Mouse (Mus musculus) kidney, postnatal 14 days (tissue): ENCODE data around the gene Setd6.

Source experiments
- DNase-seq: peaks from one replicate; pipeline ENCODE4 v3.0.0; 2022; ENCODE audit warnings: mixed read lengths

Gene Setd6

DNA sequence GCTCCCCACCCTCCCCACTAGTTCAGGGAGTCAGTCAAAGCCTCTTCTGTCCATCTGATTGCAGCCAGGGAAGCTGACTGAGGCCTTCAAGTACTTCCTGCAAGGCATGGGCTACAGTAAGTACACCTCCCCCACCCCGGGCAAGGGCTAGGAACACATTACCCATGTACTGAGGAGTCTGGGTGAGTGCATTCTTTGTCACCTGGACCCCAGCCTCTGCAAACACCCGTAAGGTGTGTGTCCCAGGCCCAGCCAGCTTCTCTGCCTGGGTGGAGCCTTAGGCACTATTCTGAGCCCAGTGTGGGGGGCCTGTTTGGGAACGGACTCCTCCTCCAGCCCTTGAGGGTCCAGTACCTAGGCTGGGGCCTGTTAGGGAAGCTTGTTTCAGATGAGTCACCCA lies 4.7 kb upstream of the Setd6 start:
- DNase-seq = no peak

DNA sequence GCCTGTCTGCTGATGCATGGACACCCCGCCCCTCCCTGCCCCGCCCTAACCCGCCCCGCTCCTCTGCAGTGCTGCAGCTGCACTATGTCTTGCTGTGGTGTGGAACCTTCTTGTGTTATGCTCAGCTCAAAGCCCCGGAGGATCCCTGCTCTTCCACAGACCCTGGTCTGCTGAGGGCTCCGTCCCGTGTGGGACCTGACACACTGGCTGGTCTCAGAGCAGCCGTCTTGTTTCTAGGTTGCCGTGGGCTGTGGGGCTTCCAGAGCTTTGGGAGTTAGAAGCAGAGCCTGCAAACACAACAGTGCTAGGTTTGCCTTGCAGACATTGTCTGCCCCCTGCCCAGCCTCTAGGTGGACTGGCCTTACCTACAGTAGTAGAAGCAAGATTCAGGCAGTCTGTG lies 3.3 kb upstream of the Setd6 start:
- no peak for DNase-seq

DNA sequence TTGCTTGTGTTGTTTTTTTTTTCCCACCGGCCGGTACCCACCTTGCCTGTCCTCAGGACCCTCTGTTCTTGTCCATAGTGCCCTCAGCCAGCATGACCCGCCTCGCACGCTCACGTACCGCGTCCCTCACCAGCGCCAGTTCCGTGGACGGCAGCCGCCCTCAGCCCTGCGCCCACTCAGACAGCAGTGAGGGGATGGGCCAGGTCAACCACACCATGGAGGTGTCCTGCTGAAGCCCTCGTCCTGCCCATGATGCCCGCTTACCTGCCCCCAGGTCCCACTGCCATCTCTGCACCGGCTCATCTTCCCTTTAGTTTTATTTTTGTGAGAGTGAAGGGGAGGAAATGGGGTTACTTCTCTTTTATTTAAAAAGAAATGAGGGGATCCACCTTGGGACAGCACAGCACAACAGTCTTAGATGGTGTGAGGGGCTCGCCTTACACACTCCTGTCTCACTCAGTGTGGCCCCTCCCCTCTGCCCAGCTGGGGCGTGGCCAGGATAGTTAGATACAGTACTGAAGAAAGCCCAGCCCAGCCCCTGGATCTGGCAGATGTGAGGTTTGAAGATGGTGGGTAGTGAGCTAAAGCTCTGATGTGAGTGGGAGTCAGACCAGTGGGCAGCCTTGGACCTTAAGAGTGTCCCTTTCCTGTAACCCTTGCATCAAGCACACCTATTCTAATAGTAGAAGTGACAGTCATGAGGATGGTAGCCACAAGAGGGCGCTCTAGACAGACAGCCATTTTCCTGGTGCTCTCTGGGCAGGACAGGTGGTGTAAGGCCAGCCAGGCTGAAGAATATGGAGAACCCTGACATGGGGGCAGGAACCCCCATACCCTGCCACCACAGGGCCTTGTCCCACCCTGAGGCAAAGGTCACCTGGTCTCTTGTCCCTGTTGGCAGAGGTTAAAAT lies 2.3 kb upstream of the Setd6 start:
- DNase-seq = peak; percentile 73

DNA sequence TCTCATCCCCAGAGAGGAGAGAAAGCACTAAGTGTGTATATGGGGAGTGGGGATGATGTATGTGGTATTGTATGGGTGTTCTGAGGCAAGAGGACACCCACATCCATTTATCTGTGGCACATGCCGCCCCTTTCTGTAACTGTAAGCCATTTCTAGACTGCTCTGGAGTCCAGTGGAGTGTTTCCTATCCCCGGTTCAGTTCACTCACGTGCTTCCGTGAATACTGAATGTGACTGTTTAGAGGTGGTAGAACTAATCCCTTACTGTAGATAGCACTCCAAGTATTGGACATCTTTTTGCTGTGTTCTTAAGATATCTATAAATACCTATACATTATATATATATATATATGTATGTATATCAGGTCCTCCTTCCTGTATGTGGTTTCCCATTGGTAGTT lies 1.3 kb upstream of the Setd6 start:
- no peak for DNase-seq

DNA sequence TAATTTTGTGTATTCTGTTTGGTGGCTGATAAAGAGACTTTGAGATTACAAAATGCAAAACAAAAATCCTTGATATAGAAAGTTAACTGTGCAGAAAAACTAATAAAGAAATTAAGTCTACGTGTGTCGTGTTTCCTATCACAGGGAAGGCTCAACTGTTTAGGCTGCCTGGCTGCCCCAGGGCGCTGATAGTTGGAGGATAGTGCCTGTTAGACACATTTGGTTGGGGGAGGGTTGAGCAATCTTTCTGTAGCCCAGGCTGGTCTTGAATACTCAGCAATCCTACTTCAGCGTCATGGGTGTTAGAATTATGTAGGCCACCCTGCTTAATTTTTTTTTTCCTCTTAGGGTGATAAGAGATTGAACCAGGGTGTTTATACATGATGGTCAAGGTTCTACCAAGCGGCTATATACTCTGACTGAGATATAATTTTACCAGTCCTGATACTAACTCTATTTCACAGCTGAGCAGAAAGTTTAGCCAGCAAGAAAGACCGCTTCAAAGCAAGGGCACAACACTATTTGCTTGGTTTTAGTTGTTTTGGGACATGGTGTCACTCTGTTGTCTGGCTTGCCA lies 756 bp upstream of the Setd6 start:
- DNase-seq = no peak

DNA sequence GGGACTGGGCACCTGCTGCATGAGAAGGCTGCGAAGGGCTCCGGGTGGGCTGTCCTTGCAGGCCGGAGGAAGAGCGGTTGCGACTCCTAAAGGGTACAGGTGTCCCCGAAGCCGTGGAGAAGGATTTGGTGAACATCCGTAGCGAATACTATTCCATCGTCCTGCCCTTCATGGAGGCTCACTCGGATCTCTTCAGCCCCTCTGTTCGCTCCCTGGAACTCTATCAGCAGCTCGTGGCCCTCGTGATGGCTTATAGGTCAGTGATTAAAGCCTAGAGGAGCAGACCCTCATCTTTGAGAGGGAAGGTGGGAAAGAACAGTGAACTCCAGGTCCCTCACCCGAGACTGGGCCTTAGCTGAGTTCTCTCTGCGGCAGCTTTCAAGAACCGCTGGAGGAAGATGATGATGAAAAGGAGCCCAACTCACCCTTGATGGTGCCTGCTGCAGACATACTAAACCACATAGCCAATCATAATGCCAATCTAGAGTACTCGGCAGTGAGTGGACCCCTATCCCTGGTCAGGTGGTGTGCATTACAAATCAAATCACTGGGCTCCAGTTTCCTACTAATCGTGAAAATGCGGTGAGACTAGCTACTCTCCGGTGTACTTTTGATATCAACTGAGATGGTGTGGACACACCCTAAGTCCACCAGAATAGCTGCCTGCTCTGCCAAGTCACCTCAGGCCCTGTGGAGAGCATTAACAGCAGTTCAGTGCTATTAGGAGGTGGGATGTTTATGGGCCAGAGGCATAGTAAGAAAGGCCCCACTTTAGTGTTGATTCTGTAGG lies 1.1 kb downstream of the Setd6 start:
- DNase-seq = no peak

DNA sequence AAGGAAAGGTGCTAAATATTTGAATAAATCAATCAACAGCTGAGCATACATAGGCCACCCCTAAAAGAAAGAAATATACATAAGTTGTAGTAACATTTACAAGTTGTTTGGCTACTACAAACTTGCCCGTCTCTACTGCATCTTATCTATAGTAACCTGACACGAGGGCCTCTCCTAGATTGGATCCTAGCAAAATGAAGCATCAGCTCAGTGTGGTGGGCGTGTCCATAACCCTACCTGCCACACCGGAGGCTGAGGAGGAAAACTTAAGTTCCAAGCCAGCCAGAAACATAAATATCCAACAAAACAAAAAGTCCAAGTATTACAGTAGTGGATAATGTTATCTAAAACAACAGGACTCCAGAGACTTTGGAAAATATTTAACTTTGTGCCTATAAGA lies 11.9 kb downstream of the Setd6 start:
- DNase-seq = no peak

DNA sequence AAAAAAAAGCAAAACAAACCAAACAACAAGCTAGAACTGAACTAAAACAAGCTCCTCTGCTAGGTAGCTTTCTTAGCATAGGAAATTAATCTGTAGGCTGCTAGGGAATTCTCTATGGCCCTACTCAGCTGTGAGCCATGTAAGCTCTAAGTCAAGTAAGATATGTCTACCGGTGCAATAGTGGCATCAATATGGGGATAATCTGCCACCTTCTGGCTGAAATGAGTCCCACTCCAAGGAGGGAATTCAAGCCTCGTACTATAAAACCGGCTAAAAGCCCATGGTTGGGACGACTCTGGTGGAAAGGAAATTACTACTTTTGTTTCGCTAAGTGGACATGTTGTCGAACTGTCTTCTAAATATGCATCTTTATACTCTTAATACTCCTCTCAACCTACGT lies 22.9 kb downstream of the Setd6 start:
- DNase-seq = no peak

DNA sequence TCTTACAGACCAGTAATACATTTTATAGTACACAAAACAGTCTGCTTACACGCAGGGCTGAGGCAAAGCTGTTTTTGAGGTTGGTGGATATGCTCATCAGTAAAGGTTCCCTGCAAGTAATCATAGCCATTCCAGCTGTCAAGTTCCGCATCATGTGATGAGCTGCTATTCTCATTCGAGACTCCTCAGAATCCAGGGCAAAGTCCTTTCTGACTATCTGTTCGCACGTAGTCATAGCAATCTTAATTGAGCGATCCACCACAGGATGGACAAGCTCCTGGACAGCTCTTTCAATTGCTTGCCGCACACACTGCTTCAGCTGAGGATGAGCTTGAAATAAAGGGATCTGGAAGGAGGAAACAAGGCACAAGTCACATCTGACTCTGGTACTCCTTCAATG lies 26.1 kb downstream of the Setd6 start:
- no peak for DNase-seq

DNA sequence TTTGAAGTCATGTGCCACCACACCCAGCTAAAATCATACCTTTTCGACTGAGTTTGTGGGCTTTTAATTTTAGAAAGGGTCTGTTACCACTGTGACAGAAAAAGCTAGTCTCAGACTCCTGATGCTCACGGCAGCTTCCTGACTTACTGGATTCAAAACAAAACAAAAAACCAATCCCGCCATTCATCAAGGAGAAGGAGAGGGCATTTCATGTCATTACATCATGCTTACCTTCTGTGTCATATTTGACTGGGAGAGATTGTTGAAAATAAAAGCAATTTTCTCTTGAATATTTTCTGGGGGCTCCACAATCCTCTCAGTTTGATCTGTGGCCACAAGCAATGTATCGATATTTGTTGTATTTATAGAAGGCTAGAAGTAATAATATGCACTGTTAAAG lies 32.3 kb downstream of the Setd6 start:
- DNase-seq = no peak

DNA sequence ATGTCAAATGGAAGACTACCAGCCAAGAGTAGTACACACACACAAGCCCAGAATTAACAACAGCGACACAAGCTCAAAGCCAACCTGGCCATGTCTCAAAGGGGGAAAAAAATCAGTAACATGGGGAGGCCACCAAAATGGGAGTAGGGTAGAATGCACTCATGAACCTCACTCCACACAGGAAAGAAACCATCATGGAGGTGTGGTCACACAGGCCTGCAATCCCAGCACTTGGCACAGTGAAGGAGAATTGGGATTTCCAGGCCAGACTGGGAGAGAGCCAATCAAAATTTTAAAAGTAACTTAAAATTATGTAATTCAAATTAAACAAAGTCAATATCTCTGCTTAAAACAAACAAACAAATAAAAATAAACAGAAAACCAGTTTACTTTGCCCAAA lies 36.2 kb downstream of the Setd6 start:
- no peak for DNase-seq

DNA sequence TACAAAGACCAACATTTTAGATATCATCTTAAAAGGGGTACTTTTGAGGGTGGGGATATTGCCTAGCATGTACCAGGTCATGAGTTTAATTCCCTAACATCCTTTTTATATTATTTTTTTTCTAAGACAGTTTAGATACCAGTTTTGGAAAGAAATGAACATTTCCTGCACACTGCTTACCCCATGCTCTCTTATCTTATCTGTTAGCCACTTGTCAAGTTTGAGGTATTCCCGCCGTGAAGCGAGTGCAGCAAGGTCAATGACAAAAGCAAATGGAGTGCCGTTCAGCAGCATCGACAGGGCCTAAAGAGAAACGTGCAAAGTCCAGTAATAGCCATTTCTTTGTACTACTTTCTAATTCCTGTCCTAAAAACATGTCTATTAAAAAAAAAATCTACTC lies 44.6 kb downstream of the Setd6 start:
- no peak for DNase-seq

DNA sequence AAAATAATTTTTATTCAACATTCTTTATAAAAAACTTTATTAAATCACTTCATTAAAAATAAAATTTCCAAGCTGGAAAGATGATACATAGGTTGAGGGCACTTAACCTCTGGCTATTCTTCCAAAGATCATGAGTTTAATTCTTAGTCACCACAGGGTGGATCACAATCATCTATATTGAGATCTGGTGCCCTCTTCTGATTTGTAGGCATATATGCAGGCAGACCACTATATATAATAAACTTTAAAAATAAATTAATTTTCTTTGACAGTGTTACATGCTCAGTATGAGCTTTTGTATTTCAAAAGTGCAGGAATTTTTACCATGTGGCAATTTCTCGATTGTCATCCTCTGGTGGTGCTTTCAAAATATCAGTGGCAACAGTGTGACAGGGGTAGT lies 48.5 kb downstream of the Setd6 start:
- no peak for DNase-seq
